Mouse (Mus musculus) left cerebral cortex, adult 11 months (tissue): Measurements from ENCODE around the gene Nsdhl.

Experiments used
- DNase-seq: peaks from one replicate; pipeline ENCODE4 v3.0.0; 2022; ENCODE audit warnings: low spot score

Nsdhl gene

GRCm38 (mm10) chrX:72917884-72918681 lies at the start of gene Nsdhl, which contains the start of gene Cetn2:
TSS of gene Nsdhl (plus strand) at chrX:72918557.
TSS of gene Cetn2 (minus strand) at chrX:72918411.
- peak; percentile 83 for DNase-seq

- DNase-seq = peak; percentile 54
Observed at GRCm38 (mm10) chrX:72895388-72896054, 22.8 kb upstream of the Nsdhl start.

GRCm38 (mm10) chrX:72896055-72896437 lies 22.3 kb upstream of the Nsdhl start:
- DNase-seq = no peak

GRCm38 (mm10) chrX:72902530-72902929 lies 15.8 kb upstream of the Nsdhl start:
- DNase-seq = no peak

- DNase-seq = no peak
Observed at GRCm38 (mm10) chrX:72907619-72908403, 10.5 kb upstream of the Nsdhl start.

- DNase-seq = no peak
Observed at GRCm38 (mm10) chrX:72908404-72908741, 10.0 kb upstream of the Nsdhl start.

GRCm38 (mm10) chrX:72911611-72912010 lies 6.7 kb upstream of the Nsdhl start:
- DNase-seq = no peak

- no peak for DNase-seq
Observed at GRCm38 (mm10) chrX:72918682-72919059, 314 bp downstream of the Nsdhl start.

GRCm38 (mm10) chrX:72921391-72921790 lies 3.0 kb downstream of the Nsdhl start:
- no peak for DNase-seq

- no peak for DNase-seq
Observed at GRCm38 (mm10) chrX:72953464-72953863, 35.1 kb downstream of the Nsdhl start.

- DNase-seq = no peak
Observed at GRCm38 (mm10) chrX:72956486-72956885, 38.1 kb downstream of the Nsdhl start.

- DNase-seq = no peak
Observed at GRCm38 (mm10) chrX:72960431-72960830, 42.1 kb downstream of the Nsdhl start.

- no peak for DNase-seq
Observed at GRCm38 (mm10) chrX:72961511-72961910, 43.2 kb downstream of the Nsdhl start.

- DNase-seq = no peak
Observed at GRCm38 (mm10) chrX:72962743-72963142, 44.4 kb downstream of the Nsdhl start.

GRCm38 (mm10) chrX:72982831-72983230 lies 64.5 kb downstream of the Nsdhl start:
- no peak for DNase-seq

- no peak for DNase-seq
Observed at GRCm38 (mm10) chrX:72985607-72986006, 67.2 kb downstream of the Nsdhl start.

GRCm38 (mm10) chrX:72986841-72987519 lies 68.6 kb downstream of the Nsdhl start, which contains the start of gene Zfp185:
TSS of gene Zfp185 (plus strand) at chrX:72987339.
- no peak for DNase-seq

GRCm38 (mm10) chrX:72987520-72987905 lies 69.2 kb downstream of the Nsdhl start:
- no peak for DNase-seq

- DNase-seq = no peak
Observed at GRCm38 (mm10) chrX:72988431-72988830, 70.1 kb downstream of the Nsdhl start.

GRCm38 (mm10) chrX:72990581-72990980 lies 72.2 kb downstream of the Nsdhl start:
- no peak for DNase-seq

GRCm38 (mm10) chrX:72992291-72992919 lies 74.0 kb downstream of the Nsdhl start:
- DNase-seq = no peak

GRCm38 (mm10) chrX:72995542-72995941 lies 77.2 kb downstream of the Nsdhl start:
- DNase-seq = no peak
